Mouse (Mus musculus) frontal cortex, postnatal 10 days (tissue): ENCODE measurements around the gene Klhl2.

Source experiments
- DNase-seq, 2 experiments: peaks; one replicate each; pipeline ENCODE4 v3.0.0; 2022; ENCODE audit warnings: low spot score in 2 of 2, mixed read lengths in 1 of 2

Gene Klhl2

GRCm38 (mm10) chr8:64831656-64832055 lies 18.2 kb downstream of the Klhl2 start:
- DNase-seq: no peak

- no peak for DNase-seq
Observed at GRCm38 (mm10) chr8:64829921-64830320, 19.9 kb downstream of the Klhl2 start.

GRCm38 (mm10) chr8:64829391-64829790 lies 20.4 kb downstream of the Klhl2 start:
- no peak for DNase-seq

- DNase-seq: no peak
Observed at GRCm38 (mm10) chr8:64828466-64828865, 21.4 kb downstream of the Klhl2 start.

DNA sequence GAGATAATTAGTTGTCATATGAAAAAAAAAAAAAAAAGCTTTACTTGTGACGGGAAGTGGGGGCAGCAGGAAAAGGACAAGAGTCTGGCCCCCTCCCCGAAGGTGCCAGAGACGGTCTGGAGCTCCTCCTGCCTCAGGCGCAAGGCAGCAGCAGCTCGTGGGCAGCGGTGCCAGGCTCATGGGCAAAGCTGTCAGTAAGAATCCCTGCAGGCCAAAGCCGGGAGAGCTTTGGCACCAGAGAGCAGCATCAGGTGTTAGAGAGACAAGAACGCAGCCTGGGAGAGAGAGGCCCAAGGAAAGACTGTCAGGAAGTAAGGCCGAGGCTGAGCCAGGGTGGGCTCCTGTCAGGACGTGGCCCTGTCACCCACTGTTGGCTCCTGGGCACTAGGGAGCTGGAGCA lies 22.5 kb downstream of the Klhl2 start:
- no peak for DNase-seq

DNA sequence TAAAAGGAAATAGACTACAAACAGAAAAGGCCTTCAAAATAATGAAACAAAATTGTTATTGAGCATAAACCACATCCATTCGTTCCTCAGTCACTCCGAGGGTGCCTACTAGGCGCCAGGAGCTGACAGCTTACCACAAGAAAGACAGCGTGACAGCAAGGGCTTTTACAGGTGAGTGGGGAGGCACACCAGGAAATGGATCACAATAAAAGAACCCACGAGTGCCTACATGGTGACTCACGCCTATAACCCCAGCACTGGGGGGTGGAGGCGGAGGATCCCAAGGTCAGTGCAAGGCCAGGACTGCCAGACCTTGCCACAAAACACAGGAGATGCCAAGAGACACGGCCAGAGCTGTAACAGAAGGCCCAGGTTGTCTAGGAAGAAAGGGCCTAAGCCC lies 23.4 kb downstream of the Klhl2 start:
- DNase-seq: no peak

- DNase-seq: no peak
Observed at GRCm38 (mm10) chr8:64823905-64824304, 25.9 kb downstream of the Klhl2 start.

DNA sequence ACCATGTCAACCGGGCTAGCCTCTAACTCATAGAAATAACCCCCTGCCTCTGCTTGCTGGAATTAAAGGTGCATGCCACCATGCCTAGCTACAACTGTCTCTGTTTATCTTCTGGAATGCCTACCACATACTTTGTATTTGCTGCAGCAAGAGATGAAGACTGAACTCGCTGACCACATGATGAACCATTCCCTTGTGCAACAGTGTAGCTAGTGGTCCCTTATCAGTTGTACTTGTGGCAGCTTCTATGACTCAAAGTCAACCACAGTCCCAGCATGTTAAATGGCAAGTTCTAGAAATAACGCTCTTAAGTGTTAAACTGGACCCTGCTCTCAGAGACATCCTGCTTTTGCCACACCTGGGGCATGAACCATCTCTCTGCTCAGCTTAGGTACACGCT lies 28.9 kb downstream of the Klhl2 start:
- DNase-seq: no peak

DNA sequence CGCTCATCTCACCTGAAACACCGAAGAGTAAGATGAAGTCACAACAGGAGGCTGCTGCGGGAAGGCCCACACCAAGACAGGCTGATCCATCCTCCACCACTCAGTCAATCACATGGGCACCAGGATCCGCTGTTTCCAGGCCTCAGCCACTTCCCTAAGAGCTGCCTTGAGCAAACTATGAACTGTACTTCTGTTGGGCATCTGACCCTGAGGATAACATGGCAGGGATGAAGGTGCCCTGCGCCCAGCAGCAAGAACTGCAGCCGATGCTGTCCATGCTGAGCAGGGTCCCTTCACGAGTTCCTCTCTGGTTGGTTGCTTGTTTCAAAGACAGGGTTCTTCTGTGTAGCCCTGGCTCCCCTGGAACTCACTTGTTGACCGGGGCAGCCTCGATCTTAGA lies 38.0 kb downstream of the Klhl2 start:
- no peak for DNase-seq

DNA sequence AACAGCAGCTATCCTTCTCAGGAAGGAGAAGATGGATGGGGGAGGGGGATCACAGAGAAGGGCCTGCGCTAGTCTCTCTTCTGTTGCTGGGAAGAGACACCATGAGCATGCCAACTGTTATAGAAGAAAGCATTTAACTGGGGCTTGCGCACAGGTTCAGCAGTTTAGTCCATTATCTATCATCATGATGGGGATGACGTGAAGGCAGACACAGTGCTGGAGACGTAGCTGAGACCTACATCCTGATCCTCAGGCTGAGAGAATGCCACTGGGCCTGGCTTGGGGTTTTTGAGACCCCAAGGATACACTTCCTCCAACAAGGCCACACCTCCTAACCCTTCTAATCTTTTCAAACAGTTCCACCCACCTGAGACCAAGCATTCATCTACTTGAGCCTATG lies 38.7 kb downstream of the Klhl2 start:
- no peak for DNase-seq

DNA sequence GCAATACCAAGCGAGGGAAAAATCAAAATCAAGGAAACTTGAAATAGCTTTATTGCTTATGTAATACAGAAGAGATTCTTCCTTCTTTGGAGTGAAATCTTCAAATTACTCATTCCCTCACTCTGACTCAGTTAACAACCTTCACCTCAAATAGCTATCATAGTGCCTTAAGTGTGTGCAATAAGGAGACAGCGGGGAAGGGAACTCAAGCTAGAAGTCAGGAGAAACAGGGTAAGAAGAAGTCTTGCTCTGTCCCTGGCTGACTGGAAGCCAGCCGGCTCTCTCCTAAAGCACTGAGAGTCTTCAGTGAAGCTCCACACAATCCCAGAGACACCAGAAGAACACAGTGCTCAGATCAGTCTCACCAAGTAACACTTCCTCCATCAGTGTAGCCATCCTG lies 43.3 kb downstream of the Klhl2 start:
- no peak for DNase-seq

DNA sequence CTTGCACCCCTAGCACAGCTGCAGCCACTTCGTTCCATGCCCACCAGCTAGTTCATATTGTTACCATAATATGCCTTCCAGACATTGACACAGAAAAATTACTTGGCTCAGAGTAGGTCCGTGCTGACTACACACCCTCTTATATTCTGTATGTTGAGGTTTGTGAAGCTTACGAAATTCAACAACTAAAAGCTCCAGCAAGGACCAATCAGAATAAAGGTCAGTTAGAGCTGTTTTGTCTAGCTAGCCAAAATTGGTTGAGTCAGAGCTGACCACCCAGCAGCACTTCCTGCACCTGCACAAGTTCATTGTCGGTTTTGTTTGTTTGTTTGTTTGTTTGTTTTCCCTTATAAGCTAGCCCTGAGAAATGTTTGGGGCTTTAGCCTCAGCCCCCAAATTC lies 44.8 kb downstream of the Klhl2 start:
- DNase-seq: no peak

GRCm38 (mm10) chr8:64799306-64799705 lies 50.5 kb downstream of the Klhl2 start:
- DNase-seq: no peak

GRCm38 (mm10) chr8:64798503-64798902 lies 51.3 kb downstream of the Klhl2 start:
- DNase-seq: no peak

DNA sequence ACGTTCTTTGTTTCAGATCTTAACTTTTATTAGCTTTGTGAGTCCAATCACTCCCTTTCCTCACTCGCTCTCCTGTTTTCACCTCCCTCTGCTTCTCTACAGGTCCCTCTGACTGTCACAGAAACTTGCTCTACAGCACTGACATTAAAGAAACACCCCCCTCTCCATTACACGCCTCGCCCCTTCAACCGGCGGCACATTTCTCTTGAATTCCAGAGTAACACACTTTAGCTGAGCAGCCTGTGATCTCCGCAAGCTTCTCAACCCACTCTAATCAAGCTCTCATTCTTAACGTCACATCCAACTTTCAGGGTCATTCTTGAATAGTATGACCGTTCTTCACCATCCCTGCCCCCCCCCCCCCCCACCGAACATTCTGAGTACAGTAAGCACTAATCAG lies 52.1 kb downstream of the Klhl2 start:
- DNase-seq: no peak

DNA sequence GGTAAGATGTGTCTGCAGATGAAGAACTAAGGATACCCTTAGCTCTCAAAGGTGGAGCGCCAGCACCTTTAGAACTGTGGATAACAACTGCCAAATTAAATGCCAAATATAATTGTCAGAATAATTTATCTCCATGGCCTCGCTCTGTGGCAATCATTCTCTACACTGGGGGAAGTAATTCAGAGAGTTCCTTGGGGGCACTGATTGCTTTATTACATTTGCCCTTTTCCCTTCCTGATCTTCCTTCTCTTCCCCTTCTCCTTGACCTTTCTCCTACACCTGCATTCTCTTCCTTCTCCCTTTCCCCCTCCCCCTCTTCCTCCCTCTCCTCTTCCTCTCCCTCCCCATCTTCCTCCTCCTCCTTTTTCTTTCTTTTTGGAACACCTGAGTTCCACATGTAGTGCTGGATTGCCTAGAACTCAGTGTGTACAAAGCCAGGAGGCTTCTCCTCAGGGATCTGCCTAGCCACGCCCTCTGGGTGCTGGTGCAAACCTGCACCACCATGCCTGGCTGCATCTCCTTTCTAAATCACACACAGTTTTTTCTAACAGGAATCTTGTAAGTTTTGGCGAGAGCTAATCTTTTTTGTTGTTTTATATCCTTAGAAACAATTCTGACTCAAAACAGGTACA lies 58.5 kb downstream of the Klhl2 start:
- DNase-seq: no peak

- DNase-seq: no peak
Observed at GRCm38 (mm10) chr8:64790418-64790817, 59.4 kb downstream of the Klhl2 start.

GRCm38 (mm10) chr8:64788715-64789114 lies 61.1 kb downstream of the Klhl2 start:
- DNase-seq: peak; percentile 33 to 35

DNA sequence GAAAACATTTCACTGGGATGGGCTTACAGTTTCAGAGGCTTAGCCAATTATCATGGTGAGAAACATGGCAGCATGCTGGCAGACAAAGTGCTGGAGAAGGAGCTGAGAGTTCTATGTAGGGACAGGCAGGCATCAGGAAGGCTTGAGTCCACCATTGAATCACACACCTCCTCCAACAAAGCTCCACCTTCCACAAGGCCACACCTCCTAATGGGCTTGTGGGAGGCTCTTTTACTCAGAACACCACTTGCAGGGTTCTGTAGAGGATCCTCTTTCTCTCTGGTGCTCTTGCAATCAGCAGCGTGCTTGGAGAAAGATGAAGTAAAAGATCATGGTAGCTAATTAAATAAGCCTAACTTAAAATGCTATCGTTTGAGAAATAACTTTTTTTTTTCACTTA lies 63.0 kb downstream of the Klhl2 start:
- no peak for DNase-seq

GRCm38 (mm10) chr8:64784235-64784634 lies 65.6 kb downstream of the Klhl2 start:
- DNase-seq: no peak

- no peak for DNase-seq
Observed at GRCm38 (mm10) chr8:64781947-64782346, 67.9 kb downstream of the Klhl2 start.

GRCm38 (mm10) chr8:64777925-64778324 lies 71.9 kb downstream of the Klhl2 start:
- DNase-seq: no peak

GRCm38 (mm10) chr8:64774136-64774535 lies 75.7 kb downstream of the Klhl2 start:
- DNase-seq: no peak

DNA sequence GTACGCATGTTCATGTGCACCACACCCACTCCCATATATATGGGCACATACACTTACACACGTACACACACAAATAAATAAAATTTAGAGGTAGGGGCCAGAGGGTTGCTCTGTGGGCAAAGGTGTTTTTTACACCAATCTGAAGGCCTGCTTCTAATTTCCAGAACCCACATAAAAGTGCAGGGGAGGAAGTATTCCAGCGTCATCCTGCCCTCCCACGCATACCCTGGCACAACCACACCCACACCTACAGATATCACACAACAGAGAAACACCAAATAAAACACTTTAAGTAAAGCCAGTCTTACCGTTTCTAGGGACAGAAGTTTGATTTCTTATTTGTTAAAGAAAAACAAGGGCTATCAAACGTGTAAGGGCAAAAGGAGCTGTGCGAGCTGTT lies 79.0 kb downstream of the Klhl2 start:
- no peak for DNase-seq
